Mouse (Mus musculus) frontal cortex, postnatal 10 days (tissue): ENCODE measurements around the gene Grin2d.

Experiments
- DNase-seq, 2 experiments: peaks; one replicate each; pipeline ENCODE4 v3.0.0; 2022; ENCODE audit warnings: low spot score in 2 of 2, mixed read lengths in 1 of 2

Grin2d gene

DNA sequence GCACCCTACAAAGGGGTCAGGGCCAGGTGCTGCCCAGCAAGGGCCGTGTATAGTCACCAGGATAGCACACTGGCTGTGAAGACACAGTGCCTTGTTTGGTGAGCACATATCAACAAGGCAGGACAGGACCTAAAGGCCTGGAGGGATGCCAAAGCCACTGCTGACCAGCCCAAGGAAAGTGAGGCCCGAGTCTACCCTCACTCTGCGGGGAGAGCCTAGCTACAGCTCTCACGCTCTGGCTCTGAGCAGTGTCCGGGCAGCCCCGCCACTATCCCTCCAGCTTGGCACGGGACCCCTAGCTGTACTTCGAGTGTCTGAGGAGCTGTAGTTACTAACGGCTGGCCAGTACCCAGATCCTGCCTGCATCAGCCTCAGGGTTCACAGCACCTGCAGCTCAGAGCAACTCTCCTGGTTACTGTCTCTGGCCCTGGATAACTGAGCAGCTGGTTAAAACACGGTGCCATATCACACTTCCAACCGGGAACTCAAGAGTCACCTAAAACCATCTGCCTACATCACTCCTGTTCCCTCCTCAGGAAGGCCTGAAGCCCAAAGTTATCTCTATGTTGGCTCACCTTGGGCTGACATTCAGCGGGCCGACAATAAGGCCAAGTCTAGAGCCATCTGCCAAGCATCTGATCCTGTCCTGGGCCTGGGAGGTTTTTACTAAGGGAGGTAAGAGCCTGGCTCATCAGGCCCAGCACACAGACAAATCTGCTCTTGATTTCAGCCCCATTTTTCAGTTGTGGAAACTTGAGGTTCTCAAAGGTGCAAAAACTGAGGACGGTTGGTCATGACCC, 68.7 kb downstream of the Grin2d start:
- peak in 1 of 2 experiments; percentile 16 for DNase-seq

DNA sequence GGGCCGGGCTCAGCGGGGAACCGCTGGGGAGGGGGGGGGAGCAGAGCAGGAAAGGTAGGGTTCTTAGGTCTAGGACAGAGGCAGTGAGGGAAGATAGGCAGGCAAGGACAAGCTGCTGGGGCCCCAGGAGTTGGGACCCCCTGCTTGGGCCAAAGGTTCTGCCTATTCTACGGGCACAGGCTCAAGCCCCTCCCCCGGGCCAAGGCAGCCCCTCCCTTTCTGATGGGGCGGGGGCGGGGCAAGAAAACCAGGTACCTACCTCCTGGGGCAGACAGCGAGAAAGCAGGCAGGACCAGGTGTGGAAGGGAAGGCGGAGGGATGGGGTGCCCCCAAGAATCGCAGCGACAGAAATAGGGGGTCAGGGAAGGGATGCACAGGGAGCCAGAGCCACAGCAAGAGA, 69.7 kb downstream of the Grin2d start:
- DNase-seq = no peak

DNA sequence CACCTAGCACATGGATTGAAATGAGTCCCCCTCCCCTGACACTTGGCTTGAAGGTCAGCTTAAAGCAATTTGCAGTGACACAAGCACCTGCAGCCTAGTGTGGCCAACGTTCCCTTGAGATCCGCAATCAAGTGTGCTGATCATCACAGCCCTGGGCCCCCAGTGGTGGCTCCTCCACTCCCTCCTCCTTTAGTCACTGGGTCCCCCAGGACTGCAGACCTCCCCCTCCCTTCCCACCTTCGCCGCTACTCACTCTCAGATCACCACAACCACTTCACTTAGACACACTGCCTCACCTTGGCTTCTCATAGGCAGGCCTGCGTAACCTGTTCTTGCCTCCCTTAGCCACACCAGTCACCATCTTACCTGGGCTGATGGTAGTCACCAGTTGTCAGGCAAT, 72.2 kb downstream of the Grin2d start:
- DNase-seq = no peak

DNA sequence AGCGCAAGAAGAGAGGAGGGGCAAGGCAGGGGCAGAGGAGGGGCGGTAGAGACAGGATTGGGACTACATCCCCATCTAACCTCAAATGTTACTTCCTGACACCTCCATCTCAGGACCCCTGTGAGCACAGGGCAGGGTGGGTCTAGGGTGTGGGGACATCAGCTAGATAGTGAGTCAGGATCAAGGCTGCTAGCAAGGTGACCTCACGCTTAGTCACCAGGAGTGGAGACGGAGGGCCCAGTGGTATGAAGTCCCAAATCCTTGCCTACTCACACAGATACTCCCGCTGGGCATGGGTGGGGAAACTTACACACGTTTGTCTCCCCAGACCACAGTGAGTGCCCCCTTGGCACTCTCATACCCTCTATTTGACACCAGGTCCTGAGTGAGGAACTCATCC, 75.6 kb downstream of the Grin2d start:
- no peak for DNase-seq

DNA sequence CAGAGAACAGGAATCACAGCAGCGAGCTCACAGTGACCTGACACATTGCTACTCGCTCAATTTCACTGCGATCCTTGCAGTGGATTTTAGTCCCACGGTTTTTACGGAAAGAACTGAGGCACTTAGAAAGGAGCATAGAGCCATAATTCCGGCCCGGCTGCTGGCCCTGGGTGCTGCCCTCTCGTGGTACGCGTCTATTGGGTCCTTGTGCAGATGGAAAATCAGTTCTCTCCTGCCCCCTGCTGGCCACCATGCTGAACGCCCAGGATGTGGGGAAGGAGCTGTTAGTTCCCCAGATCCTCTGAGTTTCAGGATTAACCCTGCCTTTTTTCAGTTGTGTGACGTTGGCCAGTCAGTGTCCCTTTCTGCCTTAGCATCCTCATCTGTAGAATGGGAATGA, 76.8 kb downstream of the Grin2d start:
- peak; percentile 77 to 91 for DNase-seq

DNA sequence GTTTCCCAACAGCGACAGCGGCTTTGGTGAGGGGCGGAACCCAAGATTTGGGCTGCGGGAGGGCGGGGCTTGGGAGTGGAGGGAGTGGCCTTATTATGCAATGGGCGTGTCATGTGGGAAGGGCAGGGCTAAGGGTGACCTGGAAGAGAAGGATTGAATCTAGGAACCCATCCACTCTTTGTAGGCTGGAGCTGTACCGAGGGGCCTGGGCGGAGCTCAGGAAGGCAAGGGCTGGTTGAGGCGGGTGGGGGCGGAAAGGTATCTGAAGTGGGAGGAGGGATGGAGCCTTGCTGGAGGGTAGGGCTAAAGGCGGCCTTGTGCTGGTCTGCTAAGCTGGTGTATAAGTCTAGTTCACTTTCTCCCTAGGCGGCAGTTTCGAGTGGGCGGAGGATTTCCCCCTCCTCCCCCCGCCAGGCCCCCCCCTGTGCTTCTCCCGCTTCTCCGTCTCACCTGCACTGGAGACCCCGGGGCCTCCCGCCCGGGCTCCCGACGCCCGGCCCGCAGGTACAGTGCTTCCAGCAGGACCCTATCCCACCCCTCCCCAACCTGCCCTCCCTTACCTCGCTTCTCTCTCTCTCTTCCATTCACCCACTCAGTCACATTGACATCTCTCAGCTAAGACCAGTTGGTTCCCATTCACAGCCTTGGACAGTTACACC, 77.5 kb downstream of the Grin2d start:
- DNase-seq = peak in 1 of 2 experiments; percentile 22

DNA sequence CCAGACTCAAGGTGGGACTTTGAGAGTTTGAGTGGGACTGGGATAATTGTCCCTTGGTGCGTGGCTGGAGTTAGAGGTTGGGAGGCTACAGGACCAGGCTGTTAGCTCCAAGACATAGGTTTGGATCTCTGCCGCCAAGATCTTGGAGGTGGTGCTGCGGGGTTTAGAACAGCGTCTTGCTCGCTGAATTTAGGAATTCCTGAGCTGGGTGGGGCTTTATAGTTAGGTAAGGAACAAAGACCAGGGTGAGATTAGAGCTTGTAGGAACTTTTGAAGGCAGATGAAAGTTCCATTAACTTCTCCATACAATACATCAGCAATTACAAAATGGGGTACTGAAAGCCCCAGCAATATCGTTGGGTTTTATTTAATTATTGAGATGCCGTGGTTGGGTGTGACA, 78.2 kb downstream of the Grin2d start:
- DNase-seq = no peak

DNA sequence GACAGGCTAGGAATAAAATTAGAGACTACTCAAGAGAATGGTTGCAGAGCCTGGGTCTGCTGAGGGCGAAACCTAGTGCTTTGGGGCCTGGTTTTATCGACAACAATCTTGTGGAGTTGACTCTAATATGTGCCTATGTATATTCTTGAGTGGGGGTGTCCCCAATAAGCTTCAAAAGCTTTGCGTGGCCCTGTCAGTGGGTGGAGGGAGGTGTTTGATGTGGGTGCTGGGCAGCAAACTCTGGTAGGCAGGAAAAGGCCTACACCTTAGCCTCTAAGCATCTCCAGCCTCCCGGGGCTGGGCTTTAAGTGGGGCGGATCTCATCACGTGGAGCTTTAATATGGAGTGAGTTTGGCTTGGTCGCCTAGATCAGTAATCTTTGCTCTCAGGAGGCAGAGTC, 79.2 kb downstream of the Grin2d start:
- DNase-seq = no peak

DNA sequence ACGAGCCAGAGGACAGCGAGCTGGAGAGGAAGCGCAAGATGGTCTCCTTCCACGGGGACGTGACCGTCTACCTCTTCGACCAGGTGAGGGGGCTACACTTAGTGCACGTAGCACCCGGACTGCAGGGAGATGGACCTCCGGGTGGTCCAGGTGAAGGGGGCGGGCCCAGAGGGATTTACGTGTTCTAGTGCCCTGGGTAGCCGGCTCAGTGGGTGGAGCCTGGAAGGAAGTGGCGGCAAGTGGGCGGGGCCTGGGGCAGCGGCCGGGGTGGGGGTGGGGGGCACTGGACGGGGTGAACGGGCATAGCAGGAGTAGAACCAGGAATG, 79.7 kb downstream of the Grin2d start:
- DNase-seq = no peak

DNA sequence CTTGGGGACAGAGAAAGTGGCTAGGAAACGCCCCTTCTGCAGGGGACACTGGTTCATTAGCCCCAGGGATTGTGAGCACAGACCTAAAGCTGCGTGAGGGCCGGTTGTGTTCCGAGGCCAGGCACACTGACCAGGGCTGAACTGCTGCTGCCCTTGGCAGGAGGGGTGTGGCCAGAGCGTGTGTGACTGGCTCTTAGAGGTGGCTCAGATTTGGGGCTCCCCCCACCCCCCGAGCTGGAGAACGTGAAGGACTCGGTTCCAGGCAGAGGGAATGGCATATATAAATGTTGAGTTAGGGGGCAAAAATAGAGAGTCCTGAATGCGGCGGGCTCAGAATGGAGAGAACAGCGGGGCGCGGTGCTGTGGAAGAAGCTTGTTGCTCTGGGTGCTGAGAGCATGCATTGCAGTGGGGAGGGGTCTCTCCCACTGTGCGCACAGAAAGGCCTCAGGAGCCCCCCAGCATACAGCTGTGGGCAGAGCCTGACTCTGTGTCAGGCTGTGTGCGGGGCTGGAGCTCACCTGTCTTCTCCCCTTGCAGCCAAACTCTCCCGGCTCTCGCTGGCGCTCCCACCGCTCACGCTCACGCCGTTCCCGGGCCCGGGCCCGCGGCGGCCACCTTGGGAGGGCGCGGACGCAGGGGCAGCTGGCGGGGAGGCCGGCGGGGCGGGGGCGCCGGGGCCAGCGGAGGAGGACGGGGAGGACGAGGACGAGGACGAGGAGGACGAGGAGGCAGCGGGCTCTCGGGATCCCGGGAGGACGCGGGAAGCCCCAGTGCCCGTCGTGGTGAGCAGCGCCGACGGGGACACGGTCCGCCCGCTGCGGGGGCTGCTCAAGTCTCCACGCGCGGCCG, 80.3 kb downstream of the Grin2d start:
- peak in 1 of 2 experiments; percentile 26 for DNase-seq

DNA sequence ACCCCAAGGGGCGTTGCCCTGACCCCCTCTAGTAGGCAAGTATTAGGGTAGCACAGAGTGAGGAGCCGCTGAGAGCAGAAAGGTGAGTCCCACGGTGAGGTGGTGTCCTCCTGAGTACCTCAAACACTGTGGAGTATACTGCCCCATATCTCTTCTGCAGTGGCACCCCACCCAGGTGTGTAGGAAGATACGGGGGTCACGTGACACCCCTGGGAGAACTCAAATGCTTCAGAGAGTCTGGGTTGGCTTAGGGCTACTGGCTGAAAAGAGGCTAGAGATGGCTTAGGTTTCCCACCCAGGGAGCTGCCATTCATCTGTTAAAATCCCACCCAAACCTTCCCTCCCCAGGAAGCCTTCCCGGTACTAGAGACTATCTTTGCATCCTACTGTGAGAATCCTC, 81.2 kb downstream of the Grin2d start:
- DNase-seq = no peak

DNA sequence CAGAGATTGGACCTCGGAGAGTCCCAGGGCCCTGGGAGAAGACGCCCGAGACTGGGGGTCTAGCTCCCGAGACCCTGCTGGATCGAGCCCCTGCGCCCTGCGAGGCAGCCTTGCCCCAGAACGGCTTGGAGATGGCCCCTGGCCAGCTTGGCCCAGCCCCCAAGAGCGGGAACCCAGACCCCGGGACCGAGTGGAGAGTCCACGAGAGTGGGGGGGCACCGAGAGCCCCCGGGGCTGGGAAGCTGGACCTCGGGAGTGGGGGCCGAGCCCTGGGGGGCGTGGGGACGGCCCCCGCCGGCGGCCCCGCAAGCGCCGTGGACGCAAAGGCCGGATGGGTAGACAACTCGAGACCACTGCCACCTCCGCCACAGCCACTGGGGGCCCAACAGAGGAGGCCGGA, 83.2 kb downstream of the Grin2d start:
- DNase-seq = no peak

DNA sequence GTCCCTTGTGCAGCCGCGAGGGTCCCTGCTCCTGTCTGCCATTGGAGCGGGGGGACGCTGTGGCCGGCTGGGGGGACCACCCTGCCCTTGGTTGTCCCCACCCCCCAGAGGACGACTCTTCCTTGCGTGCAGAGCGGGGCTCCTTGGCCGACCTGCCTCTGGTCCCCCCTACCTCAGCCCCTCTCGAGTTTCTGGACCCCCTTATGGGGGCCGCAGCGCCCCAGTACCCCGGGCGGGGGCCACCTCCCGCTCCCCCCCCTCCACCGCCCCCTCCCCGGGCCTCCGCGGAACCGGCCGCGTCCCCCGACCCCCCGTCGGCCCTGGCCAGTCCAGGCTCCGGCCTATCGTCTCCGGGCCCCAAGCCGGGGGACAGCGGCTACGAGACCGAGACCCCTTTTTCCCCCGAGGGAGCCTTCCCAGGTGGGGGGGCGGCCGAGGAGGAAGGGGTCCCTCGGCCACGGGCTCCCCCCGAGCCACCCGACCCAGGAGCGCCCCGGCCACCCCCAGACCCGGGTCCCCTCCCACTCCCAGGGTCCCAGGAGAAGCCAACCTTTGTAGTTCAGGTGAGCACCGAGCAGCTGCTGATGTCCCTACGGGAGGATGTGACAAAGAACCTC, 84.1 kb downstream of the Grin2d start:
- no peak for DNase-seq

DNA sequence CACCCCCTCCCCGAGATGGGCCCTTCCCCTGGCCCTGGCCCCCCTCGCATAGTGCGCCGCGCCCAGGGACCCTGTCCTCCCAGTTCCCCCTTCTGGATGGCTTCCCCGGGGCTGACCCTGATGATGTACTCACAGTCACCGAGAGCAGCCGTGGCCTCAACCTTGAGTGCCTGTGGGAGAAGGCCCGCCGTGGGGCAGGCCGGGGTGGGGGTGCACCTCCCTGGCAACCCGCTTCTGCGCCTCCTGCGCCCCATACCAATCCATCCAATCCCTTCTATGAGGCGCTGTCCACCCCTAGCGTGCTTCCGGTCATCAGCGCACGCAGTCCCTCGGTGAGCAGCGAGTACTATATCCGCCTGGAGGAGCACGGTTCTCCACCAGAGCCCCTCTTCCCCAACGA, 84.9 kb downstream of the Grin2d start:
- DNase-seq = no peak

DNA sequence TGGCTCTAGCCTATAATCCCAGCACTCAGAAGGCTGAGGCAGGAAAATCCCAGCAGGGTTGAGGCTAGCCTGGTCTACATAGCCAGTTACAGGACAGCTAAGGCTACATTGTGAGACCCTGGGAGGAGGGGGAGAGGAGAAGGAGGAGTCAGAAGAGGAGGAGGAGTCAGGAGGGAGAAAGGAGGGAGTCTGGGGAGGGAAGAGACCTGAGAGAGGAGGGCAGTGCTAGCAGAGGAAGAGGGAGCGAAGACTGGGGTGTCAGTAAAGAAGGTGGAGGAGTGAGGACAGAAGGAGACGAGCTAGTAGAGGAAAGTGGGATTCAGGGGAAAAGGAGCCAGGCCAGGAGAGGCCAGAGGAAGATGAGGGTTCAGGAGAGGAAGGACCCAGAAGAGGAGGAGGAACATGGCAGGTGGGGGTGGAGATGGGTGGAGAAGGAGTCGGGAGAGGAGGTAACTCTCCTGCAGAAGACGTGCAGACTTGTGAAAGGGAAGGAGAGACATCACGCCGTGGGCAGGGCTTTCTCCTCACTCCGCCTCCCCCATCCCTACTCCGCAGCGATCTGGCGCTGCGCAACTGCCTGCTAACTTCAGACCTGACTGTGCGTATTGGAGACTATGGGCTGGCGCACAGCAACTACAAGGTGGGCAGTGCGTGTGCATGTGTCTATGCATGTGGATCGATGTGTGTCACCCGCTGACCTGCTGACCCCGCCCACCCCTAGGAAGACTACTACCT, 86.3 kb downstream of the Grin2d start:
- peak in 1 of 2 experiments; percentile 13 for DNase-seq

DNA sequence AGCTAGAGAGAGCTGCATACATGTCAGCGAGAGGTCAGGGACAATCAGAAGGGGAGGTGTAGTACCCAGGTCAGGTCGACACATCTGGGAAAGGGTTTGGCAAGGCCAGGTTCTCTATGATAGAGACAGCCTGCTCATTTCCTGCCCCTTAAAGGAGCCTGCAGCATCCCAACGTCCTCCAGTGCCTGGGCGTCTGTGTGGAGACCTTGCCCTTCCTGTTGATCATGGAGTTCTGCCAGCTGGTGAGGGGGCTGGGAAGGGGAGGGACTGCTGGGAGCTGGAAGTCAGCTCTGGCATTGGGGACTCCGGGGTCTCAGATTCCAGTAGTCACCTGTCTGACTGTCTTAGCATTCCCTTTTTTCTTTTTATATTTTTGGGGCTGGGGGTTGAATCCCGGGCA, 87.5 kb downstream of the Grin2d start:
- no peak for DNase-seq

DNA sequence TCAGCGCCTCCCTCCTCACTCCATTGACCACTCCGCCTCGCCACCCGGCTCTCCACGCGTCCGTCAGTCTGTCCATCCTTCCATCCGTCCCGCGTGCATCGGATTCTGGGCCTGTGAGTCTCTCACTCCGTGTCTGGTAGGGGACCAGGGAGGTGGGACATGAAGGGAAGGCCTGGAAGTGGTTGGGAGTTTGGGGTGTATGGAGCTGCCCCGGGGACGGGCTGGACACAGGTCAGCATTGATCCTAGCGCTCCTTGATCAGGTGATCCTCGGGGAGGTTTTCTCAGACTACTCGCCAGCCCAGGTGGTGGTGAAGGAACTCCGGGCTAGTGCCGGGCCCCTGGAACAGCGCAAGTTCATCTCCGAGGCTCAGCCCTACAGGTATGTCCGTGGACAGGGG, 90.5 kb downstream of the Grin2d start:
- DNase-seq = peak in 1 of 2 experiments; percentile 14

DNA sequence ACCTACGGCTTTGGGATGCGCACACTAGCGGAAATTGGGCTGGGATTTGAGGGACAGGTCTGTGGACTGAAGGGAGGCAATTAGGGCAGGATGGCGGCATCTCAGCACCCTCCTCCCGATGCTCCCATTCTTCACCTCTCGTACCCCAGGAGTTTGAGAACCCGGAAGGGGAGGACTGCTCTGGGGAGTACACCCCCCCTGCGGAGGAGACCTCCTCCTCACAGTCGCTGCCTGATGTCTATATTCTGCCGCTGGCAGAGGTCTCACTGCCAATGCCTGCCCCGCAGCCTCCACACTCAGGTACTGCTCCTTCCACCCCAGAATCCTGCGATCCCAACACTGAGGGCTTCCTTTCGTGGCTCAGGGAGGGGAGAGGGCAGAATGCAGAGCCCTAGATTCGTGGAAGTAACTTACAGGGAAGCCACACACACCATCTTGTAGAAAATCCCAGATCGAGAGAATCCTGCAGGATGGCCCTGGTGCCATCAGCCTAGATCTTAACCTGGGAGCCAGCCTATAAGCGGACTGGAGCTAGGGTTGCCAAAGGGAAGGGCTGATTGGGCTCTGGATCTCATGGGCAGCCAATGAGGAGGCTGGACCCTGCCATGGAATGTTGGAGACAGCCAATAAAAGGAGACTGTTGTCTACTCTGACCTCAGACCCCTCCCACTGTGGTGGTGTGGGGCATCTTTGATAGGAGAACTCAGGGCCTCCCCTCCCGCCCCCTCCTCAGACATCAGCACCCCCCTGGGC, 91.3 kb downstream of the Grin2d start:
- DNase-seq = peak; percentile 56 to 70

DNA sequence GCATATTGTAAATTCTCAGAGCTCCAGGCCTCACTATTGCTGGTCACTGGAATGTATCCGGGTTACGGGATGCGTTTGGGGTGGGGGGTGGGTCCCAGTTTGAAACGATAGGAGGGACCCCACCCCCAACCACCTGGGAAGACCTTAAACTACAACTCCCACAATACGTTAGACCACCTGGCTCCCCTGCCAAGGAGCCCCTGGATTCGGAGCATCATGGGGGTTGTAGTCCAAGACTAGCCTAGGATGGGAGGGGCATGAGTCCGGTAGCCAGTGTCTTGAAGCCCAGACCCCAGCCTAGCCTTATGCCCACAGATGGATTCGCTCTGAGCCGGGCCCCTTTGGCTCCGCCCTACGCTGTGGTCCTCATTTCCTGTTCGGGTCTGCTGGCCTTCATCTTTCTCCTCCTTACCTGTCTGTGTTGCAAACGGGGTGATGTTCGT, 92.0 kb downstream of the Grin2d start:
- DNase-seq = peak; percentile 40 to 67

DNA sequence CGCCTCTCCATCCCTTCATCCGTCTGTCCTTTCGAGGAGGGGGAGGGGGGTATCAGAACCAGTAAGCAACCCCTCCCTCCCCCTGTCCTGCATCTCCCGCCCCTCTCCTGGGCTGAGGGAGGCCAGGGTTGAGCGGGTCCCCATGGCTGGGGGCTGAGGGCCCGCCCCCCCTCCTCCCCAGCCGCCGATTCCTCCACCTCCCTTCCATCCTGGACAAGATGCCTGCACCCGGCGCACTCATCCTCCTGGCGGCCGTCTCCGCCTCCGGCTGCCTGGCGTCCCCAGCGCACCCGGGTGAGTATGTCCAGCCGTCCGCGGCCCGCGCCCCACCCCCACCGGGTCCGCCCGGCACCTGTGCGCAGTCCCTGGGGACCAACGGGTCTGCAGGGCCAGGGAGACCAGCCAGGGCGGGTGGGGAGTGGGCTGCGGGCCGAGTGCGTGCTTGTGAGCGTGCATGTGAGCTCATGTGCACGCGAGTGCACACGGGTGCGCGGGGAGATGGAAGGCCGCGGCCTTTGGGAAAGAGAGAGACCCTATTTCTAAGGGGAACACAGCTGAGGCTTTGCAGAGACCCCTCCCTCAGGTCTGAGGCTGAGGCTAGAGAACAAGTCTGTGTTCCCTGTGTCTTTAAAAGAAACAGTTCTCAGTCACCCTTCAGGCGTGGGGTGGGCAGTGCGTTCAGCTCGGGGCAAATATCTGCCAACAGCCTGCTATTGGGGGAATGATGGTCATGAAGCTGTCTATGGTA, 92.6 kb downstream of the Grin2d start:
- peak; percentile 67 to 72 for DNase-seq
